Mouse (Mus musculus): ENCODE results near the gene Bet1. TPM values are rescaled to one million over a fixed set of nuclear protein-coding genes. Genes with fewer than 3 reads are reported as not detected.

The Bet1 gene
- total and polyA plus RNA-seq, 2 experiments from 2014 or later: 17.1 to 32.7 TPM

GRCm38 (mm10) chr6:4054387-4054786 lies 32.4 kb downstream of the Bet1 start:
- Histone ChIP-seq H3K36me3 (ENCODE audit: insufficient read depth, low read length) (no peaks in the 10 kb centered on the region), H3K27ac (no peak overlapping the region), H3K4me2 (ENCODE audit: low read depth, low read length) (no peak overlapping the region), H3K4me1 (ENCODE audit: insufficient read depth, low read length) (no peaks in the 10 kb centered on the region), H3K9ac (replicated peaks; ENCODE audit: low read length) (no peak overlapping the region), H3K4me3 (ENCODE audit: low read length) (no peak overlapping the region), H3K27me3 (ENCODE audit: insufficient read depth, low read length) (no peaks in the 10 kb centered on the region), H3K9me3 (ENCODE audit: low read length) (no peaks in the 10 kb centered on the region)
- no peak for DNase-seq (ENCODE audit: low spot score)
- TF ChIP-seq CTCF (IDR thresholded peaks at IDR 0.05; ENCODE audit: low read depth): no peak
- ATAC-seq: no peak
- 94% methylated on average over 4 of the region's 4 CpGs for WGBS

GRCm38 (mm10) chr6:4052843-4053242 lies 33.9 kb downstream of the Bet1 start:
- no peak for TF ChIP-seq CTCF (IDR thresholded peaks at IDR 0.05; ENCODE audit: low read depth)
- Histone ChIP-seq H3K27me3 (ENCODE audit: insufficient read depth, low read length) (no peaks in the 10 kb centered on the region), H3K27ac (no peak overlapping the region), H3K4me1 (ENCODE audit: insufficient read depth, low read length) (no peaks in the 10 kb centered on the region), H3K9ac (replicated peaks; ENCODE audit: low read length) (no peak overlapping the region), H3K4me2 (ENCODE audit: low read depth, low read length) (no peak overlapping the region), H3K4me3 (ENCODE audit: low read length) (no peak overlapping the region), H3K9me3 (ENCODE audit: low read length) (no peaks in the 10 kb centered on the region), H3K36me3 (ENCODE audit: insufficient read depth, low read length) (no peaks in the 10 kb centered on the region)
- ATAC-seq (no peak), DNase-seq (ENCODE audit: low spot score) (no peak)
- WGBS: 68% methylated on average over 1 of the region's 1 CpGs

DNA sequence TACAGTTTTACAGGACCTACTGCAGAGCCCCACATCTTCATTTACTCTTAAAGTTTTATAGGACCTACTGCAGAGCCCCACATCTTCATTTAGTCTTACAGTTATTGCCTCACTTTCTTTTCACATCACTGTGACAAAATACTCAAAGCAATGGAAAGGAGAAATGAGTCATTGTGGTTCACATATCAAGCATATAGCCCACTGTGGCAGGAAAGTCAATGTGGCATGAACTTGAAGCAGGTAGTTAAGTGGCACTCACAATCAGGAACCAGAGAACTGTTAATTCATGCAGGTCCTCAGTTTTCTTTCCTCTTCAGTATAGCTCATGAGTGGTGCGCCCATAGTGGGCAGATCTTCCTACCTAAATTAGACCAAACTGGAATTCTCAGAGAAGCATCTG lies 39.6 kb downstream of the Bet1 start:
- Histone ChIP-seq H3K9ac (replicated peaks; ENCODE audit: low read length) (no peak overlapping the region), H3K4me1 (ENCODE audit: insufficient read depth, low read length) (no peaks in the 10 kb centered on the region), H3K27me3 (ENCODE audit: insufficient read depth, low read length) (no peaks in the 10 kb centered on the region), H3K9me3 (ENCODE audit: low read length) (no peaks in the 10 kb centered on the region), H3K36me3 (ENCODE audit: insufficient read depth, low read length) (no peaks in the 10 kb centered on the region), H3K27ac (no peak overlapping the region), H3K4me3 (ENCODE audit: low read length) (no peak overlapping the region), H3K4me2 (ENCODE audit: low read depth, low read length) (no peak overlapping the region)
- no peak for TF ChIP-seq CTCF (IDR thresholded peaks at IDR 0.05; ENCODE audit: low read depth)
- ATAC-seq: no peak
- WGBS: 93% methylated on average over 1 of the region's 1 CpGs
- DNase-seq (ENCODE audit: low spot score): no peak

GRCm38 (mm10) chr6:4041821-4042220 lies 45.0 kb downstream of the Bet1 start:
- H3K27me3 ChIP-seq (ENCODE audit: insufficient read depth, low read length): no peaks in the 10 kb centered on the region
- ATAC-seq: no peak
- H3K4me3 ChIP-seq (ENCODE audit: low read length): no peak overlapping the region
- no peaks in the 10 kb centered on the region for H3K9me3 ChIP-seq (ENCODE audit: low read length)
- no peak overlapping the region for H3K27ac ChIP-seq
- no peaks in the 10 kb centered on the region for H3K36me3 ChIP-seq (ENCODE audit: insufficient read depth, low read length)
- DNase-seq (ENCODE audit: low spot score): no peak
- WGBS: 82% methylated on average over 1 of the region's 1 CpGs
- no peak for TF ChIP-seq CTCF (IDR thresholded peaks at IDR 0.05; ENCODE audit: low read depth)
- no peak overlapping the region for H3K9ac ChIP-seq (replicated peaks; ENCODE audit: low read length)
- H3K4me2 ChIP-seq (ENCODE audit: low read depth, low read length): no peak overlapping the region
- H3K4me1 ChIP-seq (ENCODE audit: insufficient read depth, low read length): no peaks in the 10 kb centered on the region

- TF ChIP-seq CTCF (IDR thresholded peaks at IDR 0.05; ENCODE audit: low read depth): no peak
- Histone ChIP-seq H3K27ac (no peak overlapping the region), H3K9ac (replicated peaks; ENCODE audit: low read length) (no peak overlapping the region), H3K27me3 (ENCODE audit: insufficient read depth, low read length) (no peaks in the 10 kb centered on the region), H3K36me3 (ENCODE audit: insufficient read depth, low read length) (no peaks in the 10 kb centered on the region), H3K4me3 (ENCODE audit: low read length) (no peak overlapping the region), H3K4me2 (ENCODE audit: low read depth, low read length) (no peak overlapping the region), H3K4me1 (ENCODE audit: insufficient read depth, low read length) (no peaks in the 10 kb centered on the region), H3K9me3 (ENCODE audit: low read length) (no peaks in the 10 kb centered on the region)
- no peak for ATAC-seq
- WGBS: 64% methylated on average over 3 of the region's 3 CpGs
- peak; percentile 5 for DNase-seq (ENCODE audit: low spot score)
Observed at GRCm38 (mm10) chr6:4030956-4031355, 55.8 kb downstream of the Bet1 start.

Other genes starting within 250 kb of the Bet1 start
- gene Tfpi2, start 98.1 kb downstream of the Bet1 start, total RNA-seq (2014; rRNA removed): not detected in 2 replicates
- gene Tfpi2, start 98.1 kb downstream of the Bet1 start, polyA plus RNA-seq (2015; fragmentation: Nextera tagmentation; extraction: Ambion mirVana): 0.49 and 0.53 TPM in 2 replicates
- gene Gngt1, start 93.2 kb downstream of the Bet1 start, total RNA-seq (2014; rRNA removed): not detected in 2 replicates
- gene Gngt1, start 93.2 kb downstream of the Bet1 start, polyA plus RNA-seq (2015; fragmentation: Nextera tagmentation; extraction: Ambion mirVana): not detected in 2 replicates
- gene Gng11, start 83.1 kb downstream of the Bet1 start, total RNA-seq (2014; rRNA removed): 7.9 and 11.4 TPM in 2 replicates
- gene Gng11, start 83.1 kb downstream of the Bet1 start, polyA plus RNA-seq (2015; fragmentation: Nextera tagmentation; extraction: Ambion mirVana): 31.0 and 33.7 TPM in 2 replicates

Measured in hindbrain, postnatal 0 days (tissue).